In the genomic region with DNA sequence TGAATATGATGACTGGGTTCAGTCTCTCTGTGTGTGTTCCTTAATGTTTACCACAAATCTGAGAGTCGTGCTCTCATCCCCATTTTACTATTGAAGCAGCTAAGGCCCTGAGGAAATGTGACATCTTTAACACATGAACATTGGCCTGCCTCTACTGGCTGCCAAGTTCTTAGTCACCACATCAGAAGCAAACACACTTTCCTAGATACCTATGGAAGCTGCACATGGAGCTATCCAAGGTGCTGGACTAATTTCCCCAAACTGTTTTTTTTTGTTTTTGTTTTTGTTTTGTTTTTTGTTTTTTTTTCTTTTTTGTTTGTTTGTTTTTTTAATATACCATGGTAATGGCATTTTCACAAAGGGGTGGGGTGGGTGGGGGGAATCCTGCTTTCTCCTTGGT, we compare ENCODE assay signal across 12 mouse cellular contexts.
A peak's percentile ranks its signal among the peaks of the same experiment; 100 is the strongest.
DNase-seq lines count a peak whose midpoint lies in the region; ATAC-seq and TF ChIP-seq lines count a peak whose summit lies in the region.
"Had no signal": no experiment of that assay in that cellular context is flagged by ENCODE, and none has a peak within 500 bp of the region (broad histone marks: within the 10 kb centered on the region; RNA-seq: fewer than 3 reads in every experiment).

No protein-coding gene starts in this region.

- no peak for TF ChIP-seq POLR2A in limb, embryonic 14.5 days (IDR thresholded peaks at IDR 0.05; ENCODE audit: borderline replicate concordance, extremely low read depth, insufficient read depth, insufficient read length)

- H3K36me3 ChIP-seq in forebrain, postnatal 0 days (ENCODE audit: insufficient read depth) = peaks cover 23% of the 10 kb centered on the region
- no peaks in the 10 kb centered on the region; the same call in 1 of the 2 replicates for H3K36me3 ChIP-seq in forebrain, embryonic 11.5 days (ENCODE audit: control insufficient read depth, insufficient read depth, low read length)
- no peaks in the 10 kb centered on the region for H3K36me3 ChIP-seq in kidney, embryonic 15.5 days
- H3K36me3 ChIP-seq in limb, embryonic 14.5 days (ENCODE audit: control insufficient read depth, insufficient read depth, low read length) = no peaks in the 10 kb centered on the region
- no peaks in the 10 kb centered on the region for H3K36me3 ChIP-seq in intestine, postnatal 0 days (ENCODE audit: control insufficient read depth, insufficient read depth)

- no peak overlapping the region for H3K27ac ChIP-seq in forebrain, postnatal 0 days (ENCODE audit: low read depth, low read length)
- no peak overlapping the region for H3K27ac ChIP-seq in forebrain, embryonic 11.5 days (ENCODE audit: low read depth, low read length)
- H3K27ac ChIP-seq in kidney, embryonic 15.5 days = no peak overlapping the region
- H3K27ac ChIP-seq in limb, embryonic 14.5 days (replicated peaks; ENCODE audit: low read depth, low read length) = no peak overlapping the region
- no peak overlapping the region for H3K27ac ChIP-seq in intestine, postnatal 0 days (ENCODE audit: low read depth, low read length)

- TF ChIP-seq CTCF in forebrain, postnatal 0 days (IDR thresholded peaks at IDR 0.05; ENCODE audit: low read depth) = no peak
- no peak for TF ChIP-seq CTCF in intestine, postnatal 0 days (IDR thresholded peaks at IDR 0.05; ENCODE audit: low read depth)

- peaks cover 25% of the 10 kb centered on the region for H3K4me1 ChIP-seq in forebrain, postnatal 0 days (ENCODE audit: insufficient read depth)
- H3K4me1 ChIP-seq in forebrain, embryonic 11.5 days (replicated peaks; ENCODE audit: control insufficient read depth, insufficient read depth, low read length) = peaks cover 6% of the 10 kb centered on the region
- peaks cover 8% of the 10 kb centered on the region for H3K4me1 ChIP-seq in kidney, embryonic 15.5 days
- H3K4me1 ChIP-seq in limb, embryonic 14.5 days (ENCODE audit: control insufficient read depth, insufficient read depth, low read length) = peaks cover 8% of the 10 kb centered on the region
- no peaks in the 10 kb centered on the region for H3K4me1 ChIP-seq in intestine, postnatal 0 days (replicated peaks; ENCODE audit: control insufficient read depth, insufficient read depth, low read length)

- no peak for ATAC-seq in forebrain, postnatal 0 days
- no peak for ATAC-seq in forebrain, embryonic 11.5 days (replicated peaks; ENCODE audit: low FRiP score)
- no peak for ATAC-seq in kidney, embryonic 15.5 days (replicated peaks; ENCODE audit: low FRiP score)
- ATAC-seq in limb, embryonic 14.5 days (ENCODE audit: low FRiP score, low read depth) = no peak
- ATAC-seq in intestine, postnatal 0 days = no peak
- no peak for ATAC-seq in activated CD4-positive, CD25-positive, alpha-beta regulatory T cell, adult 4 months

- DNase-seq in forebrain, postnatal 0 days = no peak
- DNase-seq in forebrain, embryonic 11.5 days (ENCODE audit: low spot score) = no peak
- DNase-seq in kidney, postnatal 4 days = peak; percentile 13 to 15
- peak; percentile 59 for DNase-seq in NIH3T3 (ENCODE audit: low read depth)
- DNase-seq in limb, embryonic 14.5 days (ENCODE audit: low spot score) = peak; percentile 62
- DNase-seq: kidney, adult 9 months; liver; lung, postnatal 10 days; thymus, adult 2 months had no signal

- peak overlapping the region; percentile 61 for H3K4me2 ChIP-seq in forebrain, postnatal 0 days (ENCODE audit: low read depth)
- no peak overlapping the region for H3K4me2 ChIP-seq in forebrain, embryonic 11.5 days (ENCODE audit: low read depth, low read length, severe bottlenecking)
- H3K4me2 ChIP-seq in kidney, embryonic 15.5 days = no peak overlapping the region
- no peak overlapping the region for H3K4me2 ChIP-seq in limb, embryonic 14.5 days (replicated peaks; ENCODE audit: low read depth, low read length, severe bottlenecking)
- no peak overlapping the region for H3K4me2 ChIP-seq in intestine, postnatal 0 days (replicated peaks; ENCODE audit: low read depth)

- no peak overlapping the region for H3K9ac ChIP-seq in forebrain, postnatal 0 days
- H3K9ac ChIP-seq in forebrain, embryonic 11.5 days (ENCODE audit: low read length) = no peak overlapping the region
- no peak overlapping the region for H3K9ac ChIP-seq in kidney, embryonic 15.5 days
- no peak overlapping the region for H3K9ac ChIP-seq in limb, embryonic 14.5 days (ENCODE audit: low read depth, low read length, severe bottlenecking)
- no peak overlapping the region for H3K9ac ChIP-seq in intestine, postnatal 0 days (ENCODE audit: low read depth, low read length)

- 38% methylated on average over 1 of the region's 1 CpGs for WGBS in forebrain, postnatal 0 days
- 58% methylated on average over 1 of the region's 1 CpGs for WGBS in forebrain, embryonic 11.5 days
- 64% methylated on average over 1 of the region's 1 CpGs for WGBS in kidney, embryonic 15.5 days
- 64% methylated on average over 1 of the region's 1 CpGs for WGBS in limb, embryonic 14.5 days
- WGBS in intestine, postnatal 0 days = 69% methylated on average over 1 of the region's 1 CpGs

- H3K27me3 ChIP-seq in forebrain, postnatal 0 days (ENCODE audit: insufficient read depth, low read length) = no peaks in the 10 kb centered on the region
- no peaks in the 10 kb centered on the region for H3K27me3 ChIP-seq in forebrain, embryonic 11.5 days (ENCODE audit: control insufficient read depth, insufficient read depth, low read length)
- no peaks in the 10 kb centered on the region for H3K27me3 ChIP-seq in kidney, embryonic 15.5 days
- H3K27me3 ChIP-seq in limb, embryonic 14.5 days (ENCODE audit: control insufficient read depth, insufficient read depth, low read length) = no peaks in the 10 kb centered on the region
- H3K27me3 ChIP-seq in intestine, postnatal 0 days (replicated peaks; ENCODE audit: control insufficient read depth, insufficient read depth, low read length) = no peaks in the 10 kb centered on the region

- H3K4me3 ChIP-seq in forebrain, postnatal 0 days (ENCODE audit: low read depth, low read length) = peak overlapping the region; percentile 38
- no peak overlapping the region for H3K4me3 ChIP-seq in forebrain, embryonic 11.5 days (ENCODE audit: low read depth, low read length)
- H3K4me3 ChIP-seq in kidney, embryonic 15.5 days (replicated peaks) = no peak overlapping the region
- H3K4me3 ChIP-seq in limb, embryonic 14.5 days (replicated peaks; ENCODE audit: low read length) = no peak overlapping the region
- H3K4me3 ChIP-seq in intestine, postnatal 0 days (ENCODE audit: low read depth, low read length) = no peak overlapping the region

- H3K9me3 ChIP-seq in forebrain, postnatal 0 days (ENCODE audit: low read length) = no peaks in the 10 kb centered on the region
- H3K9me3 ChIP-seq in forebrain, embryonic 11.5 days (ENCODE audit: control insufficient read depth, low read length) = no peaks in the 10 kb centered on the region
- H3K9me3 ChIP-seq in kidney, embryonic 15.5 days (replicated peaks) = no peaks in the 10 kb centered on the region
- no peaks in the 10 kb centered on the region for H3K9me3 ChIP-seq in limb, embryonic 14.5 days (ENCODE audit: control insufficient read depth, low read length)
- H3K9me3 ChIP-seq in intestine, postnatal 0 days (ENCODE audit: control insufficient read depth) = no peaks in the 10 kb centered on the region

Comparison
In these comparisons a context has a peak if more than half of its experiments do, and no peak if none do; other contexts are left out.
1. DNase-seq: peak in kidney, postnatal 4 days (2 of 2), NIH3T3 (single experiment) and limb, embryonic 14.5 days (single experiment); none in forebrain, postnatal 0 days (single experiment) and forebrain, embryonic 11.5 days (single experiment).